ENCODE assay signal across 9 mouse cellular contexts in the genomic region with DNA sequence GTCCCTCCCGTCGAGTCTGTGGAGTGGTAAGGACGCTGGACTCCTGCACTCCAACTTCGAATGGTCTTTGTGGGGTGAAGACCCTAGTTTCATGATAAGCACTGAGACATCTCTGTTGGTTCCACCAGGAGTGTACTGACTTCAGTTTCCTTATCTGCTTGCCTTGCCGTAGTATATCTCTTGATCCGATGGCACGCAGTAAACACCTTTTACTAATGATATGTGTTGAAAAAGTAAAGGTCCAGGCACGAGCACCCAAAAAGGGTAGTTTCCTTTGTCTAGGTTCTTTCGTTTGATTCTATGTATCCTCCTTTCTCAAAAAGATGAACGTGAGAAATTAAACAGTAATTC. TPM values are rescaled to one million over a fixed set of nuclear protein-coding genes. Genes with fewer than 3 reads are reported as not detected.
DNase-seq lines count a peak whose midpoint lies in the region; ATAC-seq and TF ChIP-seq lines count a peak whose summit lies in the region.
"Had no signal": no experiment of that assay in that cellular context is flagged by ENCODE, and none has a peak within 500 bp of the region (broad histone marks: within the 10 kb centered on the region; RNA-seq: fewer than 3 reads in every experiment).

No protein-coding gene starts in this region.

- no peak for ATAC-seq in kidney, embryonic 14.5 days (ENCODE audit: low FRiP score, low TSS enrichment)
- ATAC-seq in hindbrain, postnatal 0 days, result no peak
- no peak for ATAC-seq in midbrain, postnatal 0 days (ENCODE audit: low FRiP score)
- ATAC-seq: Patski had no signal

- no peak for TF ChIP-seq POLR2A in cortical plate, adult 2 months (IDR thresholded peaks at IDR 0.05; ENCODE audit: extremely low read depth, insufficient read depth, low read length)

- TF ChIP-seq CTCF in cortical plate, adult 2 months (IDR thresholded peaks at IDR 0.05; ENCODE audit: extremely low read depth, insufficient read depth, low read length), result no peak
- TF ChIP-seq CTCF in hindbrain, postnatal 0 days (IDR thresholded peaks at IDR 0.05; ENCODE audit: low read depth), result no peak
- TF ChIP-seq CTCF in midbrain, postnatal 0 days (IDR thresholded peaks at IDR 0.05), result no peak

- peak overlapping the region; percentile 37; the same call in 1 of the 2 replicates for H3K9ac ChIP-seq in kidney, embryonic 14.5 days (ENCODE audit: low read depth, low read length)
- peak overlapping the region; percentile 91; the same call in 1 of the 2 replicates for H3K9ac ChIP-seq in hindbrain, postnatal 0 days (replicated peaks; ENCODE audit: low read length)
- no peak overlapping the region for H3K9ac ChIP-seq in midbrain, postnatal 0 days (replicated peaks; ENCODE audit: low read length, poor library complexity, severe bottlenecking)

- H3K27ac ChIP-seq in kidney, embryonic 14.5 days (ENCODE audit: low read depth, low read length), result no peak overlapping the region
- no peak overlapping the region for H3K27ac ChIP-seq in cortical plate, adult 2 months (ENCODE audit: insufficient read depth, low read length)
- H3K27ac ChIP-seq in hindbrain, postnatal 0 days, result peak overlapping the region; percentile 86
- peak overlapping the region; percentile 84 for H3K27ac ChIP-seq in midbrain, postnatal 0 days (ENCODE audit: low read depth, low read length)

- WGBS in kidney, embryonic 14.5 days, result 18% methylated on average over 10 of the region's 10 CpGs
- WGBS in hindbrain, postnatal 0 days, result 10% methylated on average over 10 of the region's 10 CpGs
- WGBS in midbrain, postnatal 0 days, result 9% methylated on average over 10 of the region's 10 CpGs

- no peaks in the 10 kb centered on the region for H3K4me1 ChIP-seq in kidney, embryonic 14.5 days (ENCODE audit: control insufficient read depth, insufficient read depth, low read length)
- no peaks in the 10 kb centered on the region for H3K4me1 ChIP-seq in cortical plate, adult 2 months (ENCODE audit: control insufficient read depth, insufficient read depth, low read length)
- no peaks in the 10 kb centered on the region for H3K4me1 ChIP-seq in hindbrain, postnatal 0 days (ENCODE audit: insufficient read depth, low read length)
- H3K4me1 ChIP-seq in midbrain, postnatal 0 days (ENCODE audit: insufficient read depth, low read length), result no peaks in the 10 kb centered on the region

- no peaks in the 10 kb centered on the region for H3K9me3 ChIP-seq in kidney, embryonic 14.5 days (ENCODE audit: control insufficient read depth, low read length)
- H3K9me3 ChIP-seq in hindbrain, postnatal 0 days (ENCODE audit: low read length), result no peaks in the 10 kb centered on the region
- no peaks in the 10 kb centered on the region for H3K9me3 ChIP-seq in midbrain, postnatal 0 days (ENCODE audit: low read length)

- peak overlapping the region; percentile 79 for H3K4me2 ChIP-seq in kidney, embryonic 14.5 days (replicated peaks; ENCODE audit: low read depth, low read length)
- peak overlapping the region; percentile 71 for H3K4me2 ChIP-seq in hindbrain, postnatal 0 days (ENCODE audit: low read depth, low read length)
- H3K4me2 ChIP-seq in midbrain, postnatal 0 days (ENCODE audit: low read depth, low read length, poor library complexity, severe bottlenecking), result peak overlapping the region; percentile 56

- peaks cover 26% of the 10 kb centered on the region for H3K27me3 ChIP-seq in kidney, embryonic 14.5 days (ENCODE audit: control insufficient read depth, insufficient read depth, low read length)
- no peaks in the 10 kb centered on the region for H3K27me3 ChIP-seq in hindbrain, postnatal 0 days (ENCODE audit: insufficient read depth, low read length)
- H3K27me3 ChIP-seq in midbrain, postnatal 0 days (ENCODE audit: insufficient read depth, low read length), result no peaks in the 10 kb centered on the region

- DNase-seq in kidney, postnatal 10 days, result no peak
- no peak for DNase-seq in hindbrain, postnatal 0 days (ENCODE audit: low spot score)
- no peak for DNase-seq in midbrain, postnatal 0 days (ENCODE audit: low spot score)
- DNase-seq in layer of hippocampus, postnatal 36 days, result no peak
- DNase-seq in retina, embryonic 14.5 days (ENCODE audit: low spot score), result no peak
- DNase-seq in cerebellum, adult 11 months, result no peak

- H3K36me3 ChIP-seq in kidney, embryonic 14.5 days (ENCODE audit: control insufficient read depth, insufficient read depth, low read length), result no peaks in the 10 kb centered on the region
- H3K36me3 ChIP-seq in hindbrain, postnatal 0 days (ENCODE audit: insufficient read depth, low read length), result no peaks in the 10 kb centered on the region
- H3K36me3 ChIP-seq in midbrain, postnatal 0 days (ENCODE audit: insufficient read depth, low read length), result no peaks in the 10 kb centered on the region

- peak overlapping the region; percentile 73 for H3K4me3 ChIP-seq in kidney, embryonic 14.5 days (ENCODE audit: low read length)
- peak overlapping the region; percentile 64 for H3K4me3 ChIP-seq in cortical plate, adult 2 months (ENCODE audit: insufficient read depth, low read length)
- H3K4me3 ChIP-seq in hindbrain, postnatal 0 days (ENCODE audit: low read length), result peak overlapping the region; percentile 95
- peak overlapping the region; percentile 98 for H3K4me3 ChIP-seq in midbrain, postnatal 0 days (ENCODE audit: low read depth, low read length)

RNA-seq across cellular contexts. Expression of gene Ppm1e, which starts 0.4 kb away (rescaled TPM):
- polyA plus RNA-seq in kidney, embryonic 14.5 days (2014; fragmentation: Nextera tagmentation; extraction: Ambion mirVana), result 3.7 and 4.2 TPM in 2 replicates
- 63.1 and 76.8 TPM in 2 replicates for polyA plus RNA-seq in cortical plate, adult 2 months (2012; rRNA removed)
- total RNA-seq in hindbrain, postnatal 0 days (2014; rRNA removed), result 60.1 and 65.9 TPM in 2 replicates
- 17.1 and 18.6 TPM in 2 replicates for polyA plus RNA-seq in hindbrain, postnatal 0 days (2015; fragmentation: Nextera tagmentation; extraction: Ambion mirVana)
- 78.4 and 102 TPM in 2 replicates for total RNA-seq in midbrain, postnatal 0 days (2014; rRNA removed)
- 19.2 and 20.8 TPM in 2 replicates for polyA plus RNA-seq in midbrain, postnatal 0 days (2015; fragmentation: Nextera tagmentation; extraction: Ambion mirVana)
- total RNA-seq in layer of hippocampus, postnatal 36 days (2021), result 100 to 1,000 TPM; 262 to 263 TPM

RNA-seq across cellular contexts. Expression of gene Rad51c, which starts 45.5 kb away (rescaled TPM):
- 7.4 and 8.2 TPM in 2 replicates for polyA plus RNA-seq in kidney, embryonic 14.5 days (2014; fragmentation: Nextera tagmentation; extraction: Ambion mirVana)
- 3.0 and 3.3 TPM in 2 replicates for polyA plus RNA-seq in cortical plate, adult 2 months (2012; rRNA removed)
- 3.5 and 3.7 TPM in 2 replicates for total RNA-seq in hindbrain, postnatal 0 days (2014; rRNA removed)
- polyA plus RNA-seq in hindbrain, postnatal 0 days (2015; fragmentation: Nextera tagmentation; extraction: Ambion mirVana), result 2.0 and 4.2 TPM in 2 replicates
- total RNA-seq in midbrain, postnatal 0 days (2014; rRNA removed), result 2.0 and 2.4 TPM in 2 replicates
- polyA plus RNA-seq in midbrain, postnatal 0 days (2015; fragmentation: Nextera tagmentation; extraction: Ambion mirVana), result 1.8 and 2.1 TPM in 2 replicates
- total RNA-seq in layer of hippocampus, postnatal 36 days (2021), result 1 to 10 TPM; 4.6 to 6.1 TPM

RNA-seq across cellular contexts. Expression of gene Tex14, which starts 45.6 kb away (rescaled TPM):
- polyA plus RNA-seq in kidney, embryonic 14.5 days (2014; fragmentation: Nextera tagmentation; extraction: Ambion mirVana), result 0.27 and 0.71 TPM in 2 replicates
- 0.26 and 0.48 TPM in 2 replicates for polyA plus RNA-seq in cortical plate, adult 2 months (2012; rRNA removed)
- total RNA-seq in hindbrain, postnatal 0 days (2014; rRNA removed), result 0.47 and 0.73 TPM in 2 replicates
- polyA plus RNA-seq in hindbrain, postnatal 0 days (2015; fragmentation: Nextera tagmentation; extraction: Ambion mirVana), result 2.6 and 3.4 TPM in 2 replicates
- 0.66 and 4.0 TPM in 2 replicates for total RNA-seq in midbrain, postnatal 0 days (2014; rRNA removed)
- 0.31 and 0.35 TPM in 2 replicates for polyA plus RNA-seq in midbrain, postnatal 0 days (2015; fragmentation: Nextera tagmentation; extraction: Ambion mirVana)
- total RNA-seq in layer of hippocampus, postnatal 36 days (2021), result under 1 TPM; 0.25 to 0.43 TPM

Comparison
In these comparisons a context has a peak if more than half of its experiments do, and no peak if none do; other contexts are left out.
1. H3K27ac ChIP-seq: peak in hindbrain, postnatal 0 days (single experiment) and midbrain, postnatal 0 days (single experiment); none in kidney, embryonic 14.5 days (single experiment) and cortical plate, adult 2 months (single experiment).
2. Peak in every context shown above with its lines, with median percentiles within 50 percentile points of each other: H3K4me2 ChIP-seq and H3K4me3 ChIP-seq.